Mouse (Mus musculus) gastrocnemius, adult 2 months (tissue): ENCODE measurements around the gene Map4k4. TPM values are rescaled to one million over a fixed set of nuclear protein-coding genes. Genes with fewer than 3 reads are reported as not detected.

Experiments
- DNase-seq: peaks from one replicate; pipeline ENCODE4 v3.0.0; 2022
- H3K27ac ChIP-seq: fragments of 200-600 bp; 2 replicates; pipeline ENCODE4 v1.8.1; 2022; ENCODE audit warnings: mild to moderate bottlenecking
- H3K4me3 ChIP-seq: fragments of 200-600 bp; 2 replicates; pipeline ENCODE4 v1.8.1; 2022; ENCODE audit warnings: mild to moderate bottlenecking, moderate library complexity
- CTCF ChIP-seq: fragments of 200-600 bp; IDR thresholded peaks from 2 replicates; pipeline ENCODE4 v1.8.1; 2022; ENCODE audit warnings: antibody characterized with exemption, mild to moderate bottlenecking, moderate library complexity
- intact Hi-C: fragments of 180-260 bp; cut with DNase I; formaldehyde crosslinking; loops from one replicate; pipeline ENCODE4 v1.15.1; 2025
- total RNA-seq, 2 experiments: library from RNA; stranded (reverse); gene quantifications; 2 replicates each; pipeline ENCODE4 v1.2.3; 2021

The Map4k4 gene
- total RNA-seq, 2 experiments from 2014 or later: 23.2 to 28.3 TPM

DNA sequence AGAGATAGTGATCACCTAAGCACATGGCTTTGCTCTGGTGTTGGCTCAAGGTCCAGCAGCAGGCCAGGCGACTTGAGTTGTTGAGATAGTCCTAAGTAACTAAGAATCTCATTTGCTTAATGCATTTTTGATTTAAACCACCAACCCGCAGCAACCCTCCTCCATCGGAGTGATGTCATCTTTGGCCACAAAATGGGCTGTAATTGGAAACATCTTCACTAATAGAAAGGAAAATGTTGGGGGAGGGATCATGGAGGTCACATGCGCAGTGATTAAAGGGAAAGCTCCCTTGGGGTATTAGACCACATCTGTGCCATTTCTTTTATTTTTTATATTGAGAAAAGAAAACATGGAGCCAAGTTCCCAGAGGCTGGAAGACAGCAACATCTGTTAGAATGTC lies 61.6 kb downstream of the Map4k4 start:
- TF ChIP-seq CTCF: no peak
- Histone ChIP-seq H3K27ac (peak overlapping the region; percentile 35; the same call in 1 of the 2 replicates), H3K4me3 (no peak overlapping the region)
- intact Hi-C loops: no loop called here
- no peak for DNase-seq

DNA sequence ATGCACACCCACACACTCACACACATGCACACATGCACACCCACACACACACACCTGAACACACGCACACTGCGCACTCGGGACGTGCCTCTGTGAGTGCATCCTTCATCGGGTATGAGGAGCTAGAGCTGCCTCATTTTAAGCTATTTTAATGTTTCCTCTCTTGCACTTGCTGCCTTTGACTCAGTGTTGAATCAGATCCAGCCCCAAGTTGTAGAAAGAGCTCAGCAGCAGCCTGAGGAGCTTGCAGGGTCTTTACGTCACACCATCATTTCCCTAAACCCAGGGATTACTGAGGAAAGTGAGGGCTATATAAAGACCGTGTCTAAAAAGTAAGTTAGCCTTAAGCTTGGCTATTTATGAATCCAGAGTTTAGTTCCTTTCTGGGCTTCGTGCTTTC lies 62.1 kb downstream of the Map4k4 start:
- no peak for DNase-seq
- peak overlapping the region; percentile 3; the same call in 1 of the 2 replicates for H3K4me3 ChIP-seq
- intact Hi-C loops: no loop called here
- no peak for TF ChIP-seq CTCF
- H3K27ac ChIP-seq: peak overlapping the region; percentile 35

- no peak overlapping the region for H3K4me3 ChIP-seq
- no peak for TF ChIP-seq CTCF
- peak overlapping the region; percentile 35; the same call in 1 of the 2 replicates for H3K27ac ChIP-seq
- intact Hi-C loops: no loop called here
- no peak for DNase-seq
Observed at GRCm38 (mm10) chr1:39963821-39964220, 63.1 kb downstream of the Map4k4 start.

DNA sequence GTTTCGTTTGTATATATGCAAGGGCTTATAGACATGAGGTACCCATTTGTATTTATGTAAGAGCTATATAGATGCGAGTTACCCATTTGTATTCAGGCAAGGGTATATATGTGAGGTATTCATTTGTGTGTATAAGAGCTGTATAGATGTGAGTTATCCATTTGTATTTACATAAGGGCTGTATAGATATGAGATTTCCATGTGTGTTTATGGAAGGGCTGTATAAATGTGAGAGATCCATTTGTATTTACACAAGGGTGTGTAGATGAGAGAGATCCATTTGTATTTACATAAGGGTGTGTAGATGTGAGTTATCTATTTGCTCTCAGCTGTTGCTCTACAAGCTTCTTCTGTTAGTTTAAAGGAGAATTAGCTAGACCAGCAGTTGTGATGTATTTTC lies 63.7 kb downstream of the Map4k4 start:
- intact Hi-C loops: no loop called here

GRCm38 (mm10) chr1:39965461-39965860 lies 64.7 kb downstream of the Map4k4 start:
- DNase-seq: no peak
- no peak for TF ChIP-seq CTCF
- intact Hi-C loops: no loop called here
- Histone ChIP-seq H3K4me3 (no peak overlapping the region), H3K27ac (no peak overlapping the region)

More for the DNA sequence above, 63.7 kb downstream of the Map4k4 start:
- no peak overlapping the region for H3K4me3 ChIP-seq
- no peak for TF ChIP-seq CTCF
- no peak for DNase-seq
- H3K27ac ChIP-seq: no peak overlapping the region

- no peak for TF ChIP-seq CTCF
- no peak for DNase-seq
- H3K27ac ChIP-seq: no peak overlapping the region
- H3K4me3 ChIP-seq: no peak overlapping the region
- intact Hi-C loops: no loop called here
Observed at GRCm38 (mm10) chr1:39968999-39969398, 68.3 kb downstream of the Map4k4 start.

- Histone ChIP-seq H3K27ac (no peak overlapping the region), H3K4me3 (no peak overlapping the region)
- TF ChIP-seq CTCF: no peak
- peak; percentile 37 for DNase-seq
- intact Hi-C loops: no loop called here
Observed at GRCm38 (mm10) chr1:39969771-39970406, 69.2 kb downstream of the Map4k4 start.

DNA sequence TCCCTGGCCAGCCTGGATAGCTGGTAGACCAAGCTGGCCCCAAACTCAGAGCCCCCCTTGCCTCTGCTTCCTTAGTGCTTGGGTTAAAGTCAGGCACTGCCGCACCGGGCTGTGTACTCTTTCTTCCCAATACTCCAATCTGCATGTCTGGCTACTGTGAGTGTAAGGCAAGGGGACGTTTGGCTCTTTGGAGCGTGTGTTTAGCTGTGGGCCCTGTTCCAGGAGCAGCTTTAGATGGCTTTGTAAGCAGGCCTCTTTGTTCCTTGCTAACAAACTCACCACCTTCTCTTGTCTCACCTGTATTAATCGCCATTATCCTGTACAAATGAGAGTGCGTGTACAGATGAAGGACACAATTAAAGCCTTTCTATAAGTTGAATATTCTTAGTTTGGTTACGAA lies 71.7 kb downstream of the Map4k4 start:
- intact Hi-C loops: no loop called here
- H3K4me3 ChIP-seq: no peak overlapping the region
- no peak overlapping the region for H3K27ac ChIP-seq
- DNase-seq: no peak
- no peak for TF ChIP-seq CTCF

DNA sequence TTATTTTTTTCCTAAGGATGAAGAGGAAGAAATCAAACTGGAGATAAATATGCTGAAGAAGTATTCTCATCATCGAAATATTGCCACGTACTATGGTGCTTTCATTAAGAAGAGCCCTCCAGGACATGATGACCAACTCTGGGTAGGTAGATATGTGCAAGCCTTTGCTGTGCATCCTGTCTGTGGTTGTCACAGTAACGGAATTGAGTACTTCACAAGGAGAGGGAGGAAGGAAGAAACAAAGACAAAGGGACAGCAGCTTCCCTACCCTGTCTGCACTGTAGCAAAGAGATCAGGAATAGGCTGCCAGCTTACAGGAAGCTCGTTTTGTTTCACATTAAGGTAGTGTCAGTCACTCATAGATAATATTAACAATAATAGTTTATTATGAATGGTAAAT lies 73.2 kb downstream of the Map4k4 start:
- intact Hi-C loops: no loop called here

GRCm38 (mm10) chr1:39975005-39975404 lies 74.3 kb downstream of the Map4k4 start:
- no peak for DNase-seq
- intact Hi-C loops: loop anchor here (5.0 kb wide), 1 partner anchor 68 kb away; no protein-coding TSS in a partner anchor
- Histone ChIP-seq H3K27ac (no peak overlapping the region), H3K4me3 (no peak overlapping the region)
- TF ChIP-seq CTCF: no peak

More for the DNA sequence above, 73.2 kb downstream of the Map4k4 start:
- no peak overlapping the region for H3K4me3 ChIP-seq
- TF ChIP-seq CTCF: no peak
- H3K27ac ChIP-seq: no peak overlapping the region
- DNase-seq: no peak

GRCm38 (mm10) chr1:39976107-39976506 lies 75.4 kb downstream of the Map4k4 start:
- H3K4me3 ChIP-seq: no peak overlapping the region
- TF ChIP-seq CTCF: no peak
- intact Hi-C loops: loop anchor here (5.0 kb wide), 1 partner anchor 69 kb away; no protein-coding TSS in a partner anchor
- DNase-seq: no peak
- H3K27ac ChIP-seq: no peak overlapping the region

DNA sequence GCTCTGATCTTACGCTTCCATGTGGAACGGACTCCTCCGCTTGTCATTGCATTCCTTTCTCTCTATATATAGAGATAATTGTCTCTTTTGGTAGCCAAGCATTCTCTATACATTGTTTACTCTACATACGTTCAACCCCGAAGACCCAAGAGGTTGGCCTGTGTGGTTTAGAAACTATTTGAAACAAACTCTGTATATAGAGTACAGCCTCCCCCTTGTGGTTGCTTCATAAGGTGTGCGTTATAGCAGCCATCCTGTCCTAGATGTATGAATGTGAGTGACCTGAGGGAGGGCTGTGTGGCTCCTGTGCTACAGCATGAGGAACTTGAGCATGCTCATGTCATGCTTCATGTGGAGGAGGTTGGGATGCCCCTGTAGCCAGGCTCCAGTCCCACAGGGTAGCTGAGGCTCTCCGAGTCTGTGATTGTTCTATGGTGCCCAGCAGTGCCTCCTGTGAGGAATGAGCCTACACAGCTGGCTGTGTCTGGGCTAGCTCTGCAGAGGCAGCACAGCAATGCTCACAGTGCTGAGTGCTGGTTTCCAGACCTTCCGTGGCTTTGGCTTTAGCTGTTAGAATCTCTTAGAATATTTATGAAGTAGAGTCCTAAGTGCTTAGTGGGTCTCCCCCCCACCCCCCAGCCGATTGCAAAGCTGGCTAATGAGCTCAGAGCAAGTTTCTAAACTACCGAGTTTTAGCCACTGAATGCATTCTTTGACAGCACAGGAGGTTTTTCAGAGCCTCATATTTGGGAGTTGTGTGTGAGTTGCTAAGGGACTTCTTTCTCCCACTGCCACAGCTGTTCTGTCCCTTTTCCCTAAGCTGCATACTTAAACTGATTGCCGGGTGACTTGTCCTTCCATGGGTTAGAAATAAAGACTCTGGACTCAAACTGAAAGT lies 76.4 kb downstream of the Map4k4 start:
- Histone ChIP-seq H3K4me3 (no peak overlapping the region), H3K27ac (no peak overlapping the region)
- DNase-seq: no peak
- intact Hi-C loops: loop anchor here (5.0 kb wide), 1 partner anchor 70 kb away; no protein-coding TSS in a partner anchor
- peak; percentile 52 for TF ChIP-seq CTCF
